Mouse (Mus musculus) olfactory bulb, adult 2 months (tissue): ENCODE data around the gene H2al1f.
"Not testable (repeated sequence)": the region's sequence is repeated elsewhere in the genome, so short reads cannot be mapped to it uniquely, and the experiment has no call there.

ENCODE experiments used
- CTCF ChIP-seq: fragments of 200-500 bp; IDR thresholded peaks from 2 replicates; pipeline ENCODE4 v1.5.1; 2012; ENCODE audit warnings: low read depth, mild to moderate bottlenecking, low read length, moderate library complexity; ENCODE audit not compliant: insufficient read depth
- POLR2A ChIP-seq: fragments of 200-500 bp; IDR thresholded peaks from 2 replicates; pipeline ENCODE4 v1.6.1; 2012; ENCODE audit warnings: mild to moderate bottlenecking, low read depth, low read length, moderate library complexity; ENCODE audit not compliant: insufficient read depth

GRCm38 (mm10) chrX:11302132-11302531 is 12.8 kb upstream of the H2al1f start, which contains the start of gene H2al1b:
- not testable (repeated sequence) for TF ChIP-seq CTCF, POLR2A
